Mouse (Mus musculus) midbrain, postnatal 0 days (tissue): ENCODE measurements at regions not wholly inside any gene's neighbourhood (a gene's known extent, or its start where the extent isn't known, plus 50 kb on each side); places are given as distances from the start of the nearest gene placed in this dataset.

Experiments
- ATAC-seq: fragments of 200-750 bp; cut with Nextera tagmentation; 2 replicates; pipeline ENCODE4 v1.8.0; 2017; ENCODE audit warnings: moderate number of reproducible peaks, mild to moderate bottlenecking, moderate TSS enrichment, moderate library complexity; ENCODE audit not compliant: low FRiP score
- DNase-seq: peaks from one replicate; pipeline ENCODE4 v3.0.0-alpha.2; 2015; ENCODE audit warnings: low spot score
- H3K27ac ChIP-seq: fragments of 300-500 bp; sonication (generic); 2 replicates; pipeline ENCODE4 v1.5.1; 2014; ENCODE audit warnings: low read depth, mild to moderate bottlenecking, low read length, mixed read lengths
- H3K27me3 ChIP-seq: fragments of 300-500 bp; sonication (generic); 2 replicates; pipeline ENCODE4 v1.6.1; 2014; ENCODE audit warnings: low read length, control low read depth, mixed read lengths; ENCODE audit not compliant: insufficient read depth
- H3K36me3 ChIP-seq: fragments of 300-500 bp; sonication (generic); 2 replicates; pipeline ENCODE4 v1.6.1; 2014; ENCODE audit warnings: low read length, control low read depth, mixed read lengths; ENCODE audit not compliant: insufficient read depth
- H3K4me1 ChIP-seq: fragments of 300-500 bp; sonication (generic); 2 replicates; pipeline ENCODE4 v1.6.1; 2014; ENCODE audit warnings: mild to moderate bottlenecking, control low read depth, antibody characterized with exemption, low read length, mixed read lengths; ENCODE audit not compliant: insufficient read depth
- H3K4me2 ChIP-seq: fragments of 300-500 bp; sonication (generic); 2 replicates; pipeline ENCODE4 v1.6.1; 2014; ENCODE audit warnings: low read depth, mild to moderate bottlenecking, low read length, mixed read lengths; ENCODE audit not compliant: poor library complexity, severe bottlenecking
- H3K4me3 ChIP-seq: fragments of 300-500 bp; sonication (generic); 2 replicates; pipeline ENCODE4 v1.5.1; 2014; ENCODE audit warnings: low read depth, mild to moderate bottlenecking, low read length, moderate library complexity
- H3K9ac ChIP-seq: fragments of 300-500 bp; sonication (generic); replicated peaks from 2 replicates; pipeline ENCODE4 v1.6.1; 2014; ENCODE audit warnings: mild to moderate bottlenecking, low read length, moderate library complexity, mixed read lengths; ENCODE audit not compliant: poor library complexity, severe bottlenecking
- H3K9me3 ChIP-seq: fragments of 300-500 bp; sonication (generic); 2 replicates; pipeline ENCODE4 v1.6.1; 2016; ENCODE audit warnings: low read length, control low read depth
- CTCF ChIP-seq: IDR thresholded peaks from 2 replicates; pipeline ENCODE4 v1.5.1; 2016; ENCODE audit warnings: antibody characterized with exemption, mild to moderate bottlenecking
- WGBS: fragments of 180-500 bp; shearing (Covaris S2); extraction: QIAGEN DNeasy Blood & Tissue Kit; methylation state at CpG from one replicate; pipeline ENCODE4 v1.1.7; 2014; 5-methylcytosine and 5-hydroxymethylcytosine counted together

- ATAC-seq = peak; percentile 71; the same call in 1 of the 2 replicates
- Histone ChIP-seq H3K27ac (no peak overlapping the region), H3K4me1 (no peaks in the 10 kb centered on the region), H3K36me3 (no peaks in the 10 kb centered on the region), H3K9me3 (no peaks in the 10 kb centered on the region), H3K4me2 (no peak overlapping the region), H3K4me3 (no peak overlapping the region), H3K9ac (no peak overlapping the region), H3K27me3 (no peaks in the 10 kb centered on the region)
- TF ChIP-seq CTCF = no peak
- DNase-seq = peak; percentile 67
- WGBS = 63% methylated on average over 2 of the region's 2 CpGs
Observed at GRCm38 (mm10) chr2:19145881-19146280, 53.2 kb upstream of the Armc3 start.

GRCm38 (mm10) chr2:19146289-19146688 is 52.8 kb upstream of the Armc3 start:
- H3K36me3 ChIP-seq = no peaks in the 10 kb centered on the region

GRCm38 (mm10) chr2:19148812-19149211 is 50.3 kb upstream of the Armc3 start:
- no peak overlapping the region for H3K4me3 ChIP-seq
- no peaks in the 10 kb centered on the region for H3K36me3 ChIP-seq
- H3K4me2 ChIP-seq = no peak overlapping the region
- H3K27ac ChIP-seq = no peak overlapping the region
- DNase-seq (no peak), ATAC-seq (no peak)
- 47% methylated on average over 5 of the region's 5 CpGs for WGBS
- H3K9ac ChIP-seq = no peak overlapping the region
- TF ChIP-seq CTCF = no peak
- H3K27me3 ChIP-seq = no peaks in the 10 kb centered on the region
- no peaks in the 10 kb centered on the region for H3K9me3 ChIP-seq
- H3K4me1 ChIP-seq = no peaks in the 10 kb centered on the region

More at GRCm38 (mm10) chr2:19146289-19146688, 52.8 kb upstream of the Armc3 start:
- Histone ChIP-seq H3K4me1 (no peaks in the 10 kb centered on the region), H3K4me2 (no peak overlapping the region), H3K4me3 (no peak overlapping the region), H3K9ac (no peak overlapping the region), H3K27me3 (no peaks in the 10 kb centered on the region), H3K27ac (no peak overlapping the region), H3K9me3 (no peaks in the 10 kb centered on the region)
- DNase-seq (no peak), ATAC-seq (no peak)
- no peak for TF ChIP-seq CTCF
- 58% methylated on average over 6 of the region's 6 CpGs for WGBS
